Mouse (Mus musculus) cerebellum, adult 2 months (tissue): Measurements from ENCODE around the gene Aes.

Experiments used
- CTCF ChIP-seq: fragments of 200-500 bp; IDR thresholded peaks from 2 replicates; pipeline ENCODE4 v1.5.1; 2011; ENCODE audit warnings: low read depth, mild to moderate bottlenecking, control low read depth, low read length, moderate library complexity, borderline replicate concordance; ENCODE audit not compliant: insufficient read depth
- POLR2A ChIP-seq: fragments of 200-500 bp; IDR thresholded peaks from 2 replicates; pipeline ENCODE4 v1.6.1; 2011; ENCODE audit warnings: low read length, control low read depth, borderline replicate concordance; ENCODE audit not compliant: insufficient read depth

- TF ChIP-seq CTCF (no peak), POLR2A (no peak)
Measured at GRCm38 (mm10) chr10:81591846-81592245, 32.6 kb downstream of the Aes start.
